Mouse (Mus musculus) embryonic facial prominence, embryonic 13.5 days (tissue): ENCODE results near the gene Srek1. TPM values are rescaled to one million over a fixed set of nuclear protein-coding genes. Genes with fewer than 3 reads are reported as not detected.

Experiments used
- ATAC-seq: fragments of 200-750 bp; cut with Nextera tagmentation; 2 replicates; pipeline ENCODE4 v1.8.0; 2017; ENCODE audit warnings: low read depth; ENCODE audit not compliant: insufficient number of reproducible peaks, insufficient read depth, low FRiP score, low TSS enrichment
- H3K27ac ChIP-seq: fragments of 300-500 bp; sonication (generic); 2 replicates; pipeline ENCODE4 v1.5.1; 2015; ENCODE audit warnings: moderate library complexity, mild to moderate bottlenecking, inconsistent platforms
- H3K27me3 ChIP-seq: fragments of 300-500 bp; sonication (generic); 2 replicates; pipeline ENCODE4 v1.6.1; 2015; ENCODE audit warnings: mild to moderate bottlenecking, inconsistent platforms
- H3K36me3 ChIP-seq: fragments of 300-500 bp; sonication (generic); 2 replicates; pipeline ENCODE4 v1.6.1; 2015; ENCODE audit warnings: mild to moderate bottlenecking, inconsistent platforms
- H3K4me1 ChIP-seq: fragments of 300-500 bp; sonication (generic); 2 replicates; pipeline ENCODE4 v1.6.1; 2015; ENCODE audit warnings: inconsistent platforms
- H3K4me2 ChIP-seq: fragments of 300-500 bp; sonication (generic); 2 replicates; pipeline ENCODE4 v1.6.1; 2015; ENCODE audit warnings: moderate library complexity, mild to moderate bottlenecking, inconsistent platforms
- H3K4me3 ChIP-seq: fragments of 300-500 bp; sonication (generic); 2 replicates; pipeline ENCODE4 v1.5.1; 2015; ENCODE audit warnings: mild to moderate bottlenecking, inconsistent platforms
- H3K9ac ChIP-seq: fragments of 300-500 bp; sonication (generic); 2 replicates; pipeline ENCODE4 v1.6.1; 2015; ENCODE audit warnings: mild to moderate bottlenecking, inconsistent platforms
- H3K9me3 ChIP-seq: fragments of 300-500 bp; sonication (generic); 2 replicates; pipeline ENCODE4 v1.6.1; 2016; ENCODE audit warnings: inconsistent platforms
- WGBS: fragments of 180-500 bp; shearing (Covaris S2); methylation state at CpG from one replicate; pipeline ENCODE4 v1.1.7; 2015; ENCODE audit warnings: mixed read lengths; 5-methylcytosine and 5-hydroxymethylcytosine counted together
- polyA plus RNA-seq: library from polyadenylated mRNA; unstranded; fragments of >200 nt; fragmentation: Nextera tagmentation; extraction: Ambion mirVana; gene quantifications from 2 replicates; pipeline ENCODE4 v1.2.1, GENCODE M21; 2015

Srek1 gene
- polyA plus RNA-seq, 1 experiment from 2014 or later = 116 TPM

- WGBS = 1% methylated on average over 36 of the region's 36 CpGs
- Histone ChIP-seq H3K36me3 (peaks cover 4% of the 10 kb centered on the region; the same call in 1 of the 2 replicates), H3K27me3 (no peaks in the 10 kb centered on the region), H3K4me2 (peak overlapping the region; percentile 70), H3K9me3 (no peaks in the 10 kb centered on the region), H3K4me3 (peak overlapping the region; percentile 68), H3K4me1 (peaks cover 28% of the 10 kb centered on the region), H3K9ac (peak overlapping the region; percentile 89), H3K27ac (peak overlapping the region; percentile 99)
- peak; percentile 63; the same call in 1 of the 2 replicates for ATAC-seq
Measured at GRCm38 (mm10) chr13:103773407-103774118, 845 bp downstream of the Srek1 start.

GRCm38 (mm10) chr13:103772917-103773316, 1.5 kb downstream of the Srek1 start:
- H3K27ac ChIP-seq = no peak overlapping the region
- no peak for ATAC-seq

GRCm38 (mm10) chr13:103770821-103771220, 3.6 kb downstream of the Srek1 start:
- H3K4me3 ChIP-seq = no peak overlapping the region
- ATAC-seq = no peak
- no peaks in the 10 kb centered on the region for H3K9me3 ChIP-seq
- peaks cover 19% of the 10 kb centered on the region for H3K36me3 ChIP-seq
- no peak overlapping the region for H3K27ac ChIP-seq
- peaks cover 28% of the 10 kb centered on the region for H3K4me1 ChIP-seq
- H3K9ac ChIP-seq = no peak overlapping the region
- H3K27me3 ChIP-seq = no peaks in the 10 kb centered on the region
- 0 out of 2 replicates have a peak overlapping the region, but pooled peaks have one; percentile 0 for H3K4me2 ChIP-seq

More at GRCm38 (mm10) chr13:103772917-103773316, 1.5 kb downstream of the Srek1 start:
- 39% methylated on average over 5 of the region's 5 CpGs for WGBS
- H3K9me3 ChIP-seq = no peaks in the 10 kb centered on the region
- H3K4me2 ChIP-seq = peak overlapping the region; percentile 70
- H3K9ac ChIP-seq = peak overlapping the region; percentile 65; the same call in 1 of the 2 replicates
- H3K27me3 ChIP-seq = no peaks in the 10 kb centered on the region
- peaks cover 5% of the 10 kb centered on the region for H3K36me3 ChIP-seq
- peaks cover 28% of the 10 kb centered on the region for H3K4me1 ChIP-seq
- H3K4me3 ChIP-seq = peak overlapping the region; percentile 68

- WGBS = 69% methylated on average over 5 of the region's 5 CpGs
- no peak for ATAC-seq
- H3K4me2 ChIP-seq = no peak overlapping the region
- H3K4me1 ChIP-seq = peaks cover 24% of the 10 kb centered on the region
- no peaks in the 10 kb centered on the region for H3K27me3 ChIP-seq
- peaks cover 28% of the 10 kb centered on the region for H3K36me3 ChIP-seq
- no peak overlapping the region for H3K9ac ChIP-seq
- no peak overlapping the region for H3K4me3 ChIP-seq
- peak overlapping the region; percentile 13; the same call in 1 of the 2 replicates for H3K27ac ChIP-seq
- H3K9me3 ChIP-seq = no peaks in the 10 kb centered on the region
Measured at GRCm38 (mm10) chr13:103767935-103768334, 6.5 kb downstream of the Srek1 start.

- no peak overlapping the region for H3K4me3 ChIP-seq
- H3K4me1 ChIP-seq = peaks cover 4% of the 10 kb centered on the region; the same call in 1 of the 2 replicates
- no peaks in the 10 kb centered on the region for H3K27me3 ChIP-seq
- no peaks in the 10 kb centered on the region for H3K9me3 ChIP-seq
- no peak overlapping the region for H3K9ac ChIP-seq
- 85% methylated on average over 1 of the region's 1 CpGs for WGBS
- no peak for ATAC-seq
- peaks cover 59% of the 10 kb centered on the region for H3K36me3 ChIP-seq
- H3K4me2 ChIP-seq = no peak overlapping the region
- H3K27ac ChIP-seq = no peak overlapping the region
Measured at GRCm38 (mm10) chr13:103763640-103764039, 10.8 kb downstream of the Srek1 start.

GRCm38 (mm10) chr13:103761971-103762370, 12.4 kb downstream of the Srek1 start:
- no peak overlapping the region for H3K4me3 ChIP-seq
- no peaks in the 10 kb centered on the region for H3K27me3 ChIP-seq
- no peaks in the 10 kb centered on the region for H3K9me3 ChIP-seq
- H3K9ac ChIP-seq = no peak overlapping the region
- WGBS = 90% methylated on average over 10 of the region's 10 CpGs
- no peak overlapping the region for H3K4me2 ChIP-seq
- no peak for ATAC-seq
- peaks cover 9% of the 10 kb centered on the region; the same call in 1 of the 2 replicates for H3K4me1 ChIP-seq
- H3K36me3 ChIP-seq = peaks cover 68% of the 10 kb centered on the region
- no peak overlapping the region for H3K27ac ChIP-seq

- WGBS = 63% methylated on average over 3 of the region's 3 CpGs
Measured at GRCm38 (mm10) chr13:103751421-103751820, 23.0 kb downstream of the Srek1 start.

GRCm38 (mm10) chr13:103745688-103746087, 28.7 kb downstream of the Srek1 start:
- ATAC-seq = no peak

More at GRCm38 (mm10) chr13:103751421-103751820, 23.0 kb downstream of the Srek1 start:
- peaks cover 73% of the 10 kb centered on the region for H3K36me3 ChIP-seq
- H3K27ac ChIP-seq = no peak overlapping the region
- no peaks in the 10 kb centered on the region for H3K9me3 ChIP-seq
- H3K27me3 ChIP-seq = no peaks in the 10 kb centered on the region
- no peak overlapping the region for H3K9ac ChIP-seq
- ATAC-seq = no peak
- no peak overlapping the region for H3K4me3 ChIP-seq
- no peak overlapping the region for H3K4me2 ChIP-seq
- H3K4me1 ChIP-seq = no peaks in the 10 kb centered on the region

GRCm38 (mm10) chr13:103745160-103745559, 29.2 kb downstream of the Srek1 start:
- no peak overlapping the region for H3K4me2 ChIP-seq
- no peak overlapping the region for H3K27ac ChIP-seq
- no peaks in the 10 kb centered on the region for H3K27me3 ChIP-seq
- peaks cover 85% of the 10 kb centered on the region for H3K36me3 ChIP-seq
- no peaks in the 10 kb centered on the region for H3K4me1 ChIP-seq
- H3K4me3 ChIP-seq = no peak overlapping the region
- 89% methylated on average over 4 of the region's 4 CpGs for whole genome bisulfite sequencing
- H3K9me3 ChIP-seq = no peaks in the 10 kb centered on the region
- no peak overlapping the region for H3K9ac ChIP-seq
- ATAC-seq = no peak

More at GRCm38 (mm10) chr13:103745688-103746087, 28.7 kb downstream of the Srek1 start:
- H3K4me3 ChIP-seq = no peak overlapping the region
- 92% methylated on average over 2 of the region's 2 CpGs for WGBS
- H3K9me3 ChIP-seq = no peaks in the 10 kb centered on the region
- no peaks in the 10 kb centered on the region for H3K27me3 ChIP-seq
- no peak overlapping the region for H3K9ac ChIP-seq
- H3K4me2 ChIP-seq = no peak overlapping the region
- no peaks in the 10 kb centered on the region for H3K4me1 ChIP-seq
- H3K36me3 ChIP-seq = peaks cover 88% of the 10 kb centered on the region
- no peak overlapping the region for H3K27ac ChIP-seq

- 0 out of 2 replicates have a peak, but pooled peaks have one; percentile 37 for ATAC-seq
Measured at GRCm38 (mm10) chr13:103735330-103736007, 38.9 kb downstream of the Srek1 start.

GRCm38 (mm10) chr13:103726872-103727271, 47.5 kb downstream of the Srek1 start:
- H3K4me2 ChIP-seq = no peak overlapping the region
- no peaks in the 10 kb centered on the region for H3K9me3 ChIP-seq
- no peaks in the 10 kb centered on the region for H3K4me1 ChIP-seq
- no peaks in the 10 kb centered on the region for H3K27me3 ChIP-seq
- no peak overlapping the region for H3K9ac ChIP-seq
- no peak for ATAC-seq
- WGBS = 79% methylated on average over 2 of the region's 2 CpGs
- no peak overlapping the region for H3K4me3 ChIP-seq
- H3K36me3 ChIP-seq = peaks cover 4% of the 10 kb centered on the region; the same call in 1 of the 2 replicates
- no peak overlapping the region for H3K27ac ChIP-seq

More at GRCm38 (mm10) chr13:103735330-103736007, 38.9 kb downstream of the Srek1 start:
- Histone ChIP-seq H3K36me3 (peaks cover 58% of the 10 kb centered on the region), H3K9me3 (no peaks in the 10 kb centered on the region), H3K4me1 (no peaks in the 10 kb centered on the region), H3K4me2 (no peak overlapping the region), H3K9ac (no peak overlapping the region), H3K27me3 (no peaks in the 10 kb centered on the region), H3K27ac (no peak overlapping the region), H3K4me3 (no peak overlapping the region)
- 91% methylated on average over 5 of the region's 5 CpGs for WGBS
